Mouse (Mus musculus) left cerebral cortex, adult 8-10 months (tissue): ENCODE results near the gene Cir1. TPM values are rescaled to one million over a fixed set of nuclear protein-coding genes. Genes with fewer than 3 reads are reported as not detected.

ENCODE experiments used
- total RNA-seq, 4 experiments: library from RNA; stranded (reverse); gene quantifications; 2 replicates each; pipeline ENCODE4 v1.2.4; 2022

Gene Cir1
- total RNA-seq, 4 experiments from 2014 or later: 25.9 to 28.4 (median 28.0) TPM

Other genes starting within 250 kb of the Cir1 start
- gene Ola1, start 93.8 kb downstream of the Cir1 start, total RNA-seq: 100 to 1,000 TPM in 3 of 4 experiments, 10 to 100 TPM in 1; 88.6 to 104 (median 102) TPM
- gene Sp9, start 40.8 kb downstream of the Cir1 start, total RNA-seq: 1 to 10 TPM; 4.9 to 5.9 (median 5.3) TPM
- gene Scrn3, start 100 bp downstream of the Cir1 start, total RNA-seq: 10 to 100 TPM; 21.0 to 29.3 (median 24.2) TPM
- gene Gpr155, start 73.9 kb upstream of the Cir1 start, total RNA-seq: 10 to 100 TPM; 43.1 to 50.3 (median 45.5) TPM
- 10 to 100 TPM in 2 of 4 experiments, 1 to 10 TPM in 2; 9.3 to 16.6 (median 12.8) TPM for gene Wipf1, start 217.0 kb upstream of the Cir1 start, total RNA-seq